10 mouse cellular contexts compared by ENCODE assay signal in genomic region chr8:126538136-126538535, GRCm38 (mm10). TPM values are rescaled to one million over a fixed set of nuclear protein-coding genes. Genes with fewer than 3 reads are reported as not detected.
DNase-seq lines count a peak whose midpoint lies in the region; ATAC-seq and TF ChIP-seq lines count a peak whose summit lies in the region.
"Had no signal": no experiment of that assay in that cellular context is flagged by ENCODE, and none has a peak within 500 bp of the region (broad histone marks: within the 10 kb centered on the region; RNA-seq: fewer than 3 reads in every experiment).

No protein-coding gene starts in this region.

- no peaks in the 10 kb centered on the region for H3K36me3 ChIP-seq in heart, embryonic 13.5 days
- no peaks in the 10 kb centered on the region for H3K36me3 ChIP-seq in embryonic facial prominence, embryonic 13.5 days
- H3K36me3 ChIP-seq in hindbrain, embryonic 13.5 days: no peaks in the 10 kb centered on the region
- no peaks in the 10 kb centered on the region for H3K36me3 ChIP-seq in myocyte (ENCODE audit: control insufficient read depth, insufficient read depth)
- H3K36me3 ChIP-seq: liver, embryonic 15.5 days had no signal

- DNase-seq in heart, adult 18-20 months: no peak
- no peak for DNase-seq in lung, adult 18-20 months
- no peak for DNase-seq in spleen, postnatal 10 days (ENCODE audit: low spot score in 2 of 2)
- DNase-seq in adrenal gland, adult 8-10 months: no peak

- no peak overlapping the region for H3K4me2 ChIP-seq in heart, embryonic 13.5 days
- H3K4me2 ChIP-seq in embryonic facial prominence, embryonic 13.5 days: no peak overlapping the region
- H3K4me2 ChIP-seq in hindbrain, embryonic 13.5 days: peak overlapping the region; percentile 27
- peak overlapping the region; percentile 69 for H3K4me2 ChIP-seq in myocyte (ENCODE audit: low read depth)
- H3K4me2 ChIP-seq: liver, embryonic 15.5 days had no signal

- ATAC-seq in heart, embryonic 13.5 days (ENCODE audit: extremely low read depth, insufficient number of reproducible peaks, low FRiP score, low TSS enrichment): no peak
- no peak for ATAC-seq in embryonic facial prominence, embryonic 13.5 days (ENCODE audit: insufficient number of reproducible peaks, insufficient read depth, low FRiP score, low TSS enrichment, low read depth)
- ATAC-seq in hindbrain, embryonic 13.5 days (ENCODE audit: low FRiP score): peak; percentile 11; the same call in 1 of the 2 replicates

- no peaks in the 10 kb centered on the region for H3K9me3 ChIP-seq in heart, embryonic 13.5 days
- no peaks in the 10 kb centered on the region for H3K9me3 ChIP-seq in embryonic facial prominence, embryonic 13.5 days
- no peaks in the 10 kb centered on the region for H3K9me3 ChIP-seq in hindbrain, embryonic 13.5 days
- H3K9me3 ChIP-seq: liver, embryonic 15.5 days had no signal

- TF ChIP-seq POLR2A in myocyte (IDR thresholded peaks at IDR 0.05; ENCODE audit: insufficient read length, low read depth): no peak

- peak overlapping the region; percentile 98 for H3K27ac ChIP-seq in heart, embryonic 13.5 days (replicated peaks)
- peak overlapping the region; percentile 89; the same call in 1 of the 2 replicates for H3K27ac ChIP-seq in embryonic facial prominence, embryonic 13.5 days
- H3K27ac ChIP-seq in hindbrain, embryonic 13.5 days: peak overlapping the region; percentile 97
- H3K27ac ChIP-seq: liver, embryonic 15.5 days had no signal

- H3K4me3 ChIP-seq in heart, embryonic 13.5 days: no peak overlapping the region
- H3K4me3 ChIP-seq in embryonic facial prominence, embryonic 13.5 days: no peak overlapping the region
- no peak overlapping the region for H3K4me3 ChIP-seq in hindbrain, embryonic 13.5 days
- H3K4me3 ChIP-seq in myocyte: no peak overlapping the region
- H3K4me3 ChIP-seq: erythroblast, embryonic 14.5 days; liver, embryonic 15.5 days had no signal

- no peak overlapping the region for H3ac ChIP-seq in myocyte (ENCODE audit: control insufficient read depth, insufficient read length)

- H3K27me3 ChIP-seq in heart, embryonic 13.5 days (replicated peaks): no peaks in the 10 kb centered on the region
- no peaks in the 10 kb centered on the region for H3K27me3 ChIP-seq in embryonic facial prominence, embryonic 13.5 days
- no peaks in the 10 kb centered on the region for H3K27me3 ChIP-seq in hindbrain, embryonic 13.5 days
- no peaks in the 10 kb centered on the region for H3K27me3 ChIP-seq in myocyte (ENCODE audit: control insufficient read depth, insufficient read depth, insufficient read length)
- H3K27me3 ChIP-seq: liver, embryonic 15.5 days had no signal

- WGBS in heart, embryonic 13.5 days: 53% methylated on average over 3 of the region's 3 CpGs
- 43% methylated on average over 3 of the region's 3 CpGs for WGBS in embryonic facial prominence, embryonic 13.5 days
- 27% methylated on average over 3 of the region's 3 CpGs for WGBS in hindbrain, embryonic 13.5 days

- peaks cover 66% of the 10 kb centered on the region for H3K4me1 ChIP-seq in heart, embryonic 13.5 days
- H3K4me1 ChIP-seq in embryonic facial prominence, embryonic 13.5 days: peaks cover 46% of the 10 kb centered on the region
- H3K4me1 ChIP-seq in hindbrain, embryonic 13.5 days (replicated peaks): peaks cover 53% of the 10 kb centered on the region

- H3K79me2 ChIP-seq in myocyte (ENCODE audit: control insufficient read depth, insufficient read depth): no peaks in the 10 kb centered on the region

- H3K9ac ChIP-seq in heart, embryonic 13.5 days: peak overlapping the region; percentile 42; the same call in 1 of the 2 replicates
- H3K9ac ChIP-seq in embryonic facial prominence, embryonic 13.5 days: no peak overlapping the region
- H3K9ac ChIP-seq in hindbrain, embryonic 13.5 days: peak overlapping the region; percentile 53; the same call in 1 of the 2 replicates
- H3K9ac ChIP-seq: liver, embryonic 15.5 days had no signal

TF ChIP-seq in myocyte, 11 proteins besides CTCF, POLR2A, EP300 and RAD21:
- TF ChIP-seq USF1 (IDR thresholded peaks at IDR 0.05; ENCODE audit: low read depth): no peak
- no peak for TF ChIP-seq TCF3 (IDR thresholded peaks at IDR 0.05; ENCODE audit: insufficient read length, low read depth)
- no peak for TF ChIP-seq MYOG (IDR thresholded peaks at IDR 0.05; ENCODE audit: control insufficient read depth in 1 of 3, insufficient read depth in 1 of 3, insufficient read length in 2 of 3, low read depth in 2 of 3)
- TF ChIP-seq TCF12 (IDR thresholded peaks at IDR 0.05; ENCODE audit: insufficient read depth, poor library complexity, severe bottlenecking): no peak
- TF ChIP-seq CEBPB (IDR thresholded peaks at IDR 0.05; ENCODE audit: insufficient read depth, poor library complexity, severe bottlenecking): no peak

RNA-seq across cellular contexts. Expression of gene Irf2bp2, which starts 55.6 kb away (rescaled TPM):
- 6.5 and 7.5 TPM in 2 replicates for polyA plus RNA-seq in heart, embryonic 13.5 days (2015; fragmentation: Nextera tagmentation; extraction: Ambion mirVana)
- 100 to 1,000 TPM; 101 to 128 TPM for total RNA-seq in heart, adult 18-20 months (2021)
- 11.1 and 13.5 TPM in 2 replicates for polyA plus RNA-seq in embryonic facial prominence, embryonic 13.5 days (2015; fragmentation: Nextera tagmentation; extraction: Ambion mirVana)
- polyA plus RNA-seq in hindbrain, embryonic 13.5 days (2015; fragmentation: Nextera tagmentation; extraction: Ambion mirVana): 9.0 TPM in 2 replicates
- polyA plus RNA-seq in myocyte (2012; fragmentation: generic; extraction: Trizol): 16.8 TPM
- 100 to 1,000 TPM in 2 of 4 experiments, 10 to 100 TPM in 2; 74.4 to 129 (median 98.9) TPM for total RNA-seq in adrenal gland, adult 8-10 months (2022)

Comparison
In these comparisons a context has a peak if more than half of its experiments do, and no peak if none do; other contexts are left out.
1. H3K4me2 ChIP-seq: peak in hindbrain, embryonic 13.5 days (single experiment) and myocyte (single experiment); none in heart, embryonic 13.5 days (single experiment) and embryonic facial prominence, embryonic 13.5 days (single experiment).
2. Peak in every context shown above with its lines, with median percentiles within 50 percentile points of each other: H3K27ac ChIP-seq.